Mouse (Mus musculus) retina, postnatal 7 days (tissue): ENCODE data around the gene Cse1l.

Source experiments
- DNase-seq: peaks from one replicate; pipeline ENCODE4 v3.0.0-alpha.2; 2012; ENCODE audit warnings: low read depth, low spot score

Cse1l gene

GRCm38 (mm10) chr2:166900792-166901505, 4.9 kb upstream of the Cse1l start:
- no peak for DNase-seq

GRCm38 (mm10) chr2:166903719-166904282, 2.0 kb upstream of the Cse1l start:
- no peak for DNase-seq

DNA sequence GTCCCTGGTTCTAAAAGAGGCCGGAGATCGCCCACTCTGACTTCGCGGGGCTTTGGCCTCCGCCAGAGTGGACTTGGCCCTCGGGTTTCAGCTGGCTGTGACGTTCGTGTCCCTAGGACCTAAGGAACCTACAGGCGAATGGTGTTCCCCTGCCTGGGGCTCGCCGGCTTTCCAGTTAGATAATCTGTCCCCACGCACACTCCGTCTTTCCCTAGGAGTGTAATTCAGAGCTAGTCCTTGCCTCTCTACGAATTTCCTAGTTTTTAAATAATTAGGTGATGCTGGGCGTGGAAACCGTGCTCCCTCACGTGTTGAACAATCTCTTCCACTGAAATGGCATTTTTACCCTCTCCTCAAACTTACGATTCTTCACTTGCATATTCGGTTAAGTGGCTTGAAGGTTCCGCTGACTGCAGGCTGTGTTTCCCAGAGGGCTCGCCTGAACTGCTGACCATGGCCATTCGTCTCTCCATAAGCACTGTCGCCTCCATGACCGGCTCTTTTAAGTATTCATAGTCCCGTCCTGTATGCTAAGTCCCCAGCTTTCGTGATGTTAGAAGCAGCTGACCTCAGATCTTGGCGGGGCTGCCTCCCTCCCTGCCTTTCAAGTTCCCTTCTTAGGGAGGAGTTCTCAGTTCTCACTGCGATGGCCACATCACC, 813 bp downstream of the Cse1l start:
- no peak for DNase-seq

DNA sequence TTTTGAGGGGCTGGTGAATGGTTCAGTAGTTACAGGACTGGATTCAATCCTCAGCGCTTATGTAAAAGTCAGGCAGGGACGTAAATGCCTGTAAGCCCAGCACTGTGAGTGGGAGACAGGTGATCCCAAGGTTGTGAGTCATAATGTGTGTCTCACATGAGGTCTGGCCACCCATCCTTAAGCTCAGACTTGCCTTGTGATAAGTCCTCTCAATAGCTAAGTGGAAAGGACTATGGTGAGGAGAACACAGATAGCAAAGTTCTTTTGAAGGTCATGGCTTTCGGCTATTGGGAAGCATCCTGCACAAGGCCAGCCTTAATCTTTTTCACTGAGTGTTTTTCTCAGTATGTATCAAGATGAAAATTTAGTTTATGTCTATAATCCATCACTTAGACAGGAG, 3.9 kb downstream of the Cse1l start:
- DNase-seq = no peak

- DNase-seq = no peak
Observed at GRCm38 (mm10) chr2:166910536-166910935, 4.7 kb downstream of the Cse1l start.

- no peak for DNase-seq
Observed at GRCm38 (mm10) chr2:166923971-166924370, 18.1 kb downstream of the Cse1l start.

DNA sequence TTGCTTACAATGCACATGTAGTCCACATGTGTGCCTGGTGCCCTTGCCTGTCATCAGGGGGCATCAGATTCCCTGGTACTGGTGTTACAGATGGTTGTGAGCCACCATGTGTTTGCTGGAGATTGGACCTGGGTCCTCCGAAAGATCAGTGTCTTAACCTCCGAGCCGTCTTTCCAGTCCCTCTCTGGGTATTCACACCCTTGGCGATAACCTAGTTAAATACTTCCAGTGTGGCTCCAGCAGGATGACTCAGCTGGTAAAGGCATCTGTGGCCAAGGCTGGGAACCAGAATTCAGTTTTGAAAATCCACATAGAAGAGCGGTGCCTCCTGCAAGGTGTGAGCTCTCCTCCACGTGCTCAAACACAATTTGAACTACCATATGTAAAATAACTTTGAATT, 28.1 kb downstream of the Cse1l start:
- no peak for DNase-seq

GRCm38 (mm10) chr2:166934416-166934815, 28.6 kb downstream of the Cse1l start:
- DNase-seq = no peak

DNA sequence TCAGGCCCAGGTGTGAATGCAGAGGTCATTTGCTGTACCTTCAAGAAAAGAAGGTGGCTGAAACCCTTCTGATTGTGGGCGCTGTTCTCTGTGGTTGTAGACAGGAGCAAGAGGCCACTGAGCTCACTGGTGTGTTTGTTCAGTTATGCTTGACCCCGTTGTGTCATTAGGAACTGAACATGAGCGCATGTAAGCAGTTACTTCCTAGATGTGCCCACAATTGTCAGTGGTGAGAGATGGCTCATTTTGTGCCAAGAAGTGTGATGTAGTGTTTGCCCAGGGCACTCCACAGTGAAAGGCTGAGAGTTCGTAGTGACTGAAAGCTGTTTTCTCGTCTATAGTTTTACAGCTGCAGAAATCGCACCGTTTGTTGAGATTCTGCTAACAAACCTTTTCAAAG, 29.7 kb downstream of the Cse1l start:
- DNase-seq = no peak

GRCm38 (mm10) chr2:166936166-166936565, 30.3 kb downstream of the Cse1l start:
- DNase-seq = no peak

GRCm38 (mm10) chr2:166943146-166943545, 37.3 kb downstream of the Cse1l start:
- no peak for DNase-seq

DNA sequence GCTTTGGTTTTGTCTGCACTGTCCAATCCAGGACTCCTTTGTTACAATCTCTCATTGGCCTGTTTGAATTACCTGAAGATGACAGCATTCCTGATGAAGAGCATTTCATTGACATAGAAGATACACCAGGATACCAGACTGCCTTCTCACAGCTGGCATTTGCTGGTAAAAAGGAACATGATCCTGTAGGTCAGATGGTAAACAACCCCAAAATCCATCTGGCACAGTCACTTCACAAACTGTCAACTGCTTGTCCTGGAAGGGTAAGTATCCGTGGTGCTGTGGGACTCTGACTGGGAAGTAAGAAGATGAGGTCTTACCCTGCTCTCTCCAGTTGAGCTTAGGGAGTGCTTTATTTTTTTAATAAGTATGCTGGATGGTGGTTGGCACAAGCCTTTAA, 38.5 kb downstream of the Cse1l start:
- no peak for DNase-seq

- DNase-seq = no peak
Observed at GRCm38 (mm10) chr2:166945456-166945855, 39.6 kb downstream of the Cse1l start.

DNA sequence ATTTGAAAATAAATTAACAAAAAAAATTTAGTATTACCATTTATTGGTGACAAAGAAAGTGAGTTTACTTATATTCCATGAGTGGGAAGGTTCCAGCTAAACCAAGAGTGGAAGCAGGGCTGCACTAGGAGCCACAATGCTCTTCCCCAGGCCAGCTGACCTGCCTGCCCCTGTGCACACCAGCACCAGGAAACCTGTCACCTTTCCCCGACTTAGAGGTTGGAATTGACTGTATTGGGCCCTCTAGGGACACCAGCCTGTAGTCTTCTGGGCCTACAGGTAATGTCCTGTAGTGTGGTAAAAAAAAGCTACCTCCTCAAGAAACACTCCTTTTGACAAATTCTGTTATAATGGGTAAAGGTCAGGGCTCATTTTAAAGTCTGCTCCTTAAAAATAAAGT, 42.4 kb downstream of the Cse1l start:
- DNase-seq = no peak

- DNase-seq = no peak
Observed at GRCm38 (mm10) chr2:166948936-166949335, 43.1 kb downstream of the Cse1l start.

DNA sequence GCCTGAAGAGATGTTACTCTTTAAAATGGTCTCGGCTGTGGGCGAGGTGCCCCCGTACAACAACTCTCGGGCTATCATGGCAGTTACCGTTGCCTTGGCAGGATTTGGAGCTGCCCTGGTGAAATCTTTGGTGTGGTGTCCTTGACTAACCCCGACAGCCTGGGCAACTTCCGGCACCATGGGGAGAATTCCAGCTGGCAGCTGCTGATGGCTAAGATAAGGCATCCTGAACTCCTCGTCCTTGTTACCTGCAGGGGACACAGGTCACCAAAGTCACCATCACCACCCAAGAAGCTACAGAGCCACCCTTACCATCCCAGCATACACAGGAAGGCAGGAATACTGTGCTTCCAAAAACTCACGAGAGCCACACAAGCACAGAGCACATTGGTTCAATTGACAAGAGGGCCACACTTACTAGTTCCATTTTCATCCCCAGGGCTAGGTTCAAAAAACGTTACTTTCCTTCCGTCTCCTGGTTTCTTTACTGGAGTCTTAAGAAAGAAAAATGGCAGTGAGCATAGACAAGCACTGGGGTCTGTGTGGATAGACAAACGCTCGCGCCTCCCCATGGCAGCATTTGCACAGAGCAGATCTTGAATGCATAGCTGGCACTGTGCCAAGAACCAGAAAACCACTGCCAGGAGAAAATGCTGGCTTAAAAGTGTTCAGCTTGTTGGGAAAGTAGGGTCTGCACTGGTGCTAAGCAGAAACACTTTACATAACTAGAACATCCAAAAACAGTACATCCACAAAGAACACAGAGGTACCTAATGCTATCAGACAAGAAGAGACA, 45.2 kb downstream of the Cse1l start:
- no peak for DNase-seq

GRCm38 (mm10) chr2:166952151-166952550, 46.3 kb downstream of the Cse1l start:
- no peak for DNase-seq

DNA sequence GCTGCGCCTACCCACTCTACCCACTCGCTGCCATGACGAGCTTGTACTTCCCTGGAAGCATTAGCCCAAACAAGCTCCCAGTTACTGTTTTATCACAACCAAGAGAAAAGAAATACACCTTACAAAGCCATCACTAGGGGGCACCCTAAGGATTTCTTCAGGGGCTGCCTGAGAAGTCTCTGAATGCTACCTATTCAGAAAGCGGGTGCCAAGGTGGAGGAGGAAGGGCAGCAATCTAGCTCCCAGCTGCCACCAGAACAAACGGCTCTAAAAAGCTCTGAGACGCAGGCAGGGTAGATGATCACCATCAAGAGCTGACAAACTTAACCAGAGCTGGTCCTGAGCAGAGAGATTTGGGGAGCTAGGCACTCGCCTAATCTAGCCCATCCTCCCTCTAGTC, 51.0 kb downstream of the Cse1l start:
- peak; percentile 35 for DNase-seq

- DNase-seq = no peak
Observed at GRCm38 (mm10) chr2:166960648-166961330, 54.9 kb downstream of the Cse1l start.

DNA sequence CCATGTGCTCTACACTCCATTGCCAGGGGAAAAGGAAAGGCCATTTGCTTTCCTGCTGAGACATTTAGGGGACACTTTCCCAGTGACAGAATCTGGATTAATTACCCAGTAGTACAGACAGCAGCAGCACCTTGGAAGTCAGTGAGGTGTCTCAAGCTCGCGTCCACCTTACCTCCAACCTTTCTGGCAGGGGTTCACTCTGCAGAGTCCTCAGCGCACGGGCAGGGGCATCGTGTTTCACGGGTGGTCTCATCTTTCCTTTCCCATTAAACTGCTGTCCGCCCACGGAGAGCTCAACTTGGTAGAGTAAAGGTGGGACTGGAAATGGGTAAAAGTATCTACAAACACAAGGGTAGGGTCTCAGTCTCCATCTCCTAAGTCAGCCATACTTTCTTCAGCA, 57.4 kb downstream of the Cse1l start:
- DNase-seq = no peak

DNA sequence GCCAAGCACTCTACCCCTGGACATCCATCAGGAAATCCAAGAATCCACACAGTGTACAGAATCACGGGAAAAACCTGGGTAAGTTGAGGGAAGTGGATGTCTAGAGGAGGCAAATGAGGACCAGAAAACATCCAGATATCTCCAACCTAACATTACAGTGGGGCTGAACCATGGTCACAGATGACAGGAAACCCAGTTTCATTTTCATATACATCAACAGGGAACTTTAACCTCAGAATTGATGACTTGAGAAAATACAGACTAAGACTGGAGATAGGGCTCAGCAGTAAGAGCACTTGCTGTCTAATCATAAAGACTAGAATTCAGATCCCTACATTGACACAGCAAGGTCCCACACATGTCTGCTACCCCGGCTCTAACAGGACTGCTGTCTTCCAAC, 58.9 kb downstream of the Cse1l start:
- DNase-seq = no peak

GRCm38 (mm10) chr2:166973153-166973552, 67.3 kb downstream of the Cse1l start:
- DNase-seq = no peak
